Mouse (Mus musculus) heart, postnatal 36 days (tissue): ENCODE measurements at regions not wholly inside any gene's neighbourhood (a gene's known extent, or its start where the extent isn't known, plus 50 kb on each side); places are given as distances from the start of the nearest gene placed in this dataset.

Experiments used
- DNase-seq, 2 experiments: peaks; one replicate each; pipeline ENCODE4 v3.0.0; 2021 to 2022
- intact Hi-C: fragments of 180-260 bp; cut with DNase I; formaldehyde crosslinking; loops from one replicate; pipeline ENCODE4 v1.15.1; 2025

GRCm38 (mm10) chr1:90487886-90488285 is 114.9 kb upstream of the Cops8 start:
- intact Hi-C loops, result no loop called here
- no peak for DNase-seq

- DNase-seq, result no peak
- intact Hi-C loops, result no loop called here
Observed at GRCm38 (mm10) chr1:90488991-90489390, 113.8 kb upstream of the Cops8 start.

DNA sequence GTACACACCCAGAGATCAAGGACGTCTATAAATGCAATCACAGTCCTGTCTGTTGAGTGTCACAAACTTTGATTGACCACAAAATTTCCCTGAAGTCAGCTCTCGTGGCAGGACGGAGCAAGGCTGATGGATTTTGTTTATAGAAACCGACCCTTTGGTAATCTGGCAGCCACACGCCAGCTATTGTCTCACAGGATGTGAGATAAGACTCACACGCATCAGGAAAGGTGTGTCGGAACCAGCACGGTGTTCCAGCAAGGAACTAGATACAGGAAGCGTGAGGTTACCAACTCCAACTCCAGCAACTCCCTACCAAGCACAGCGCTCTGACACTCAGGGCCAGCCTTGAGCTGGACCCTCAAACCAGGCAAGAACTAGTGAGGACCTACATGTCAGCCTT is 112.4 kb upstream of the Cops8 start:
- peak; percentile 30 to 34 for DNase-seq
- intact Hi-C loops, result loop anchor here (5.0 kb wide), 2 partner anchors 78 to 198 kb away; no protein-coding TSS in a partner anchor

- intact Hi-C loops, result loop anchor here (5.0 kb wide), 2 partner anchors 81 to 201 kb away; no protein-coding TSS in a partner anchor
Observed at GRCm38 (mm10) chr1:90493481-90493880, 109.3 kb upstream of the Cops8 start.

DNA sequence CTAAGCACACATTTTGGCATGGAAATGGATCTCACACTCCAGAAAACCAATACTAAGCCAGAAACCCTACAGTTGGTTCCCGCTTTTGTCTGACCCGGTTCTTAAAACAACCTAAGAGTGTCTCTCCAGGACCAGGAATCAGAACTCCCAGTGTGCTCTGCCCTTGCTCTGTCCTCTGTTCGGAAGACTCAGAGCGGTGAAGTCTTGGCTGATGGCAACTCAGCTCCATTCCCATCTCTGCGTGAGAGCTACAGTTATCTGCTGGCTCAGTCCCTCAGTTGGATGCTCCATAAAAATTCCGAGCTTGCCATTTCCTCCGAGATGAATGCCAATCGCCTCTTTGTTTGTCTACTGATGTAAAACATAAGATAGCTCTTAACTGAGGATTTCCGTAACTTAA is 107.6 kb upstream of the Cops8 start:
- intact Hi-C loops, result loop anchor here (5.0 kb wide), 1 partner anchor 288 kb away; no protein-coding TSS in a partner anchor
- DNase-seq, result no peak

More at GRCm38 (mm10) chr1:90493481-90493880, 109.3 kb upstream of the Cops8 start:
- peak in 1 of 2 experiments; percentile 30 for DNase-seq

DNA sequence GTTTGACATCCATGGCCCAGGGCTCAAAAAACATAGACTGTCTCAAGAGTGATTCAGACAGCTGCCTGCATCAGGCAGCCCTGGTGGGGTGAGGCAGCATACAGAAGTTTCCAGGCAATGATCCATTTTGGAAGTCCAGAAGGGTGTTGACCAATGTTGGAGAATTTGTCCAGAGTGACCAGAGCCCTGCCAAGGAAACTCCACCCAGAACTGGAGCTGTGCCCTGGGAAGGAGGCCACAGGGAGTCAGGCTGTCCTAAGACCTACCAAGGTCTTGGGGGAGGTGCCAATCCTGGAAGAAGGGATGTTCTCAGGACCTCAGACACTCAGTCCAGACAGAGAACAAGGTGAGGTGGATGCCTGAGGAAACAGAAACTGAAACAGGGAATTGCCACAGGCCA is 105.2 kb upstream of the Cops8 start:
- intact Hi-C loops, result loop anchor here (2.0 to 5.0 kb wide), 2 partner anchors 91 to 290 kb away; no protein-coding TSS in a partner anchor
- DNase-seq, result peak; percentile 85 to 89

- intact Hi-C loops, result no loop called here
- peak in 1 of 2 experiments; percentile 29 for DNase-seq
Observed at GRCm38 (mm10) chr1:90501373-90501772, 101.4 kb upstream of the Cops8 start.

DNA sequence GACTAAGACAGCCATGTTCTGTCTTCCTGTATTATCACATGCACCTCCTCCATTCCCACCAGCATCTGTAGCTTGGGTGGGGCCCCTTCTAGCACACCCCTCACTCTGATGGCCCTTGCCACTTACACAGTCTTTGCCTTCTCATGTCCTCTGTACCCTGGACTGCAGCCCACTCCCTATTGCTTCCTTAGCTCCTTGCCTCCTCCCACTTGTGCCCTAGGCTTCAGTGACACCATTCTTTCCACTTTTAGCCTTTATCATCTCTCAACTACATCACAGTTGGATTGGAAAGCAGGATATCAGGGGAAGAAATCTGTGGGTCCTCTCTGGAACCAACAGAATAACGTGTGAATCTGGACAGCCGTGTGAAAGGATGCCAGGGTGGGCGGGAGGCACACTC is 100.4 kb upstream of the Cops8 start:
- DNase-seq, result no peak
- intact Hi-C loops, result no loop called here

GRCm38 (mm10) chr1:90502771-90503540 is 99.8 kb upstream of the Cops8 start:
- DNase-seq, result peak; percentile 50 to 60
- intact Hi-C loops, result no loop called here

DNA sequence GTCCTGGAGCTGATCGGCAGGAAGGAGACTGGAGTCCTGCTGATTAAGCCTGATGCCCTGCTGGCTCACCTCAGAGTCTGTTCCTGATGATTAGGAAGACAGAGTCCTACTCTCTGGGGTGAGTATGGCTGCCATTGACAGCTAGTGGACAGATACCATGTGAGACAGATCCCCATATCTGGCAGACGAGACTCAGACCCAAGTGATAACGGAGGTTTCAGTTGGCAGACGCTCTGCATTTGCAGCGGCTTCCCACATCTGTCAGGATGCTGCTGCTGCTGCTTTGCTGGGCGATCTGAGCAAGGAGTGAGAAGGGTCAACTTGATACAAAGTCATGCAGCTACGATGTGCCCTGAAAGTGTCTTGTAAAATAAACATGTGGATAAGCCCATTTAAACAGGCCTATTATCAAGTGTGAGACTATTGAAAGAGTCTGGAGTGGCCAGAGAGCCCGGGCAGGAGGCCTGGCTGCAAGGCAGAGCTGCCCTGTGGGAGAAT is 98.1 kb upstream of the Cops8 start:
- peak in 1 of 2 experiments; percentile 29 for DNase-seq
- intact Hi-C loops, result no loop called here

DNA sequence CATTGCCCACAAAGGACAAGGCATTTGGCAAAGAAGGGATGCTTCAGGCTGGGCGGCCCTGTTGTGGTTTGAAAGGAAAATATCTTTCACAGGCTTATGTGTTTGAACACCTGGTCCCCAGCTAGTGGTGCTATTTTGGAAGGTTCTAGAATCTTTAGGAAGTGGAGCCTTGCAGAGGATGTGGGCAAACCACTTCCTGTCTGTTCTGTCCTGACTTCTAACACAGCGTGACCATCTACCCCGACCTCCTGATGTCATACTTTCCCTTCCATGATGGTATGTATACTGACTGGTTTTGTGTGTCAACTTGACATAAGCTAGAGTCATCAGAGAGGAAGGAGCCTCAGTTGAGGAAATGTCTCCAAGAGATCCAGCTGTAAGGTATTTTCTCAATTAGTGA is 97.2 kb upstream of the Cops8 start:
- intact Hi-C loops, result no loop called here
- no peak for DNase-seq

DNA sequence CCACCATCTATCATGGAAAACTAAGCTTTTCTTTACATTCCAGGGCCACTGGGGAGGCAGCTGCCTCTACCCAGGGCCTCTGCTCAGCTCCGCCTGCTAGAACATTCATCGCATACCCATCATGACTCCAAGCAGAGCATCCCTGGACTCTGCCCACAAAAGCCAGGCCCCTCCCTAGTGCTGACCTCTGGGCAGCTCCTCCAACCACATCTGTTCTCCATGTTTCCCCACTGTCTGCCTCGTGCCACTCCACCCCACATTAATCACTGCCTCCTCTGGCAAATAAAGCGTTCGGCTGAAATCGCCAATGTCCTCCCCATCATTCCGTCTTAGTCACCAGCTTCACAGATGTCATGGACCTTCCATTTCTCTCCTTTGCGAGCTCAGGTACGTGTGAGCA is 96.2 kb upstream of the Cops8 start:
- DNase-seq, result no peak
- intact Hi-C loops, result no loop called here

DNA sequence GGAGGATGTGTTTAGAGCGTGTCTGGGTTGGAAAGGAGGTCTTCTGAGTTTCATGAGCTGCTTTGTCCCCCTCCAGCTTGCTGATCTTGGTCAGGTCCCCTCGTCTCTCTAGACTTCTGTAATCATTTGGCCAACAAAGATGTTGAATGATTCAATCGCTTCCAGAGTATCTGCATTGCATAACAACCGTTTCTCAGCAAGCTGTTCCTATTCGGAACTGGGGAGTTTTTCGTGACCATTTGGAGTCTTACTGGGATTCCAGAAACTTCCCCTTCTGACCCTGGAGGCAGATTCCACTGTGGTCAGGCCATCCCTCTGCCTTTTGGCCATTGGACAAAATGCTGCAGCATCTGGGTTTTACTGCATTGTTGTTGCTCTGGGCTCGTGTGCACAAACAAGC is 93.4 kb upstream of the Cops8 start:
- intact Hi-C loops, result no loop called here
- DNase-seq, result peak in 1 of 2 experiments; percentile 34

GRCm38 (mm10) chr1:90513442-90514070 is 89.2 kb upstream of the Cops8 start:
- no peak for DNase-seq
- intact Hi-C loops, result no loop called here

- DNase-seq, result no peak
- intact Hi-C loops, result no loop called here
Observed at GRCm38 (mm10) chr1:90514176-90514575, 88.6 kb upstream of the Cops8 start.

DNA sequence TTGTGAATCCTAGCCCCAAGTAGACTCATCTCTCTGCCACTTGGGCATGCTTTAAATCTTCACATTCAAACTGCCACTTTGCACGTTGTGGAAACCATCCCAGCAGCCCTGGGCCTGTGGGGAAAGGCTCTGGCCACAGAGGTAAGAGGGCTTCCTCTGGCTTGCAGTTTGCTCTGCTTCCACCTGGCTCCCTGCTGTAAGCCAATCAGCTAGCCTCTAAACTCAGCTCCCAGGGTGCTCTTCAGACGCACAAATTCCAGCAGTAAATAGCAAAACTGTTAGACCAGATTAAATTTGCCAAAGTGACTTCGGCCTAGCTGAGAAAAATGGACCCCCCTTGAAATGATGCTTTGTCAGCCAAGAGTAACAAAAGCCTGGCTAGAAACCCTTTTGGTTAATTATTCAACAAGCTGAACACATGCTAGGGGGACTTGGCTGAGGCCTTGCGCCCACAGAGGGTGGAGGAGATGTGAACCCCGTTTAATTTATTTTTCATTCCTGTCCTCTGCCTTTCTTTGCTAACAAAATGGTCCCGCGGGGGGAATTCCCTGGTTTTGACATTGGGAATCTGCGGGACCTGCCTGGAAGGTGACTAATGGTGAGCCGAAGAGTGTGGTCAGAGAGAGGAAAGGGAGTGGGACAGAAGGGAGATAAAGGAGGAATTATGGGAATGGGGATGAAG is 84.1 kb upstream of the Cops8 start:
- DNase-seq, result no peak
- intact Hi-C loops, result no loop called here

- no peak for DNase-seq
- intact Hi-C loops, result no loop called here
Observed at GRCm38 (mm10) chr1:90519284-90520275, 83.2 kb upstream of the Cops8 start.

DNA sequence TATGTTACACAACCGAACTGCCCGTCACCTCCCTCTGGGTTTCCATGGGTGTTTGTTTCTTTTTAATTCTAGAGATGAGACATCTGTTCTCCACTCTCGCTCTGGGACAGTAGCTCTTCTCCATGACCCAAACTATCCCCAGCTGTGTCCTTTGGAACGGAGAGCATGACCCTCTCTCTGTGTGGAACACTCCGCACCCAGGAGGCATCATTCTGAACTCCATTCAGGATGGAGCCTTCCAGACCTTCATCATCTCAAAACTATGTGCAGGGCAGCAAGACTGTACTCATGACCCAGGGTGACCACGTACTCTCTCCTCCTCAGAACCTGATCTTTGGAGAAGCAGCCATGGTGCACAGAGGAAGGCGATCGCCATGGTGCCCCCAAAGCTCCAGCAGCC is 80.5 kb upstream of the Cops8 start:
- intact Hi-C loops, result no loop called here
- DNase-seq, result peak; percentile 31 to 61

DNA sequence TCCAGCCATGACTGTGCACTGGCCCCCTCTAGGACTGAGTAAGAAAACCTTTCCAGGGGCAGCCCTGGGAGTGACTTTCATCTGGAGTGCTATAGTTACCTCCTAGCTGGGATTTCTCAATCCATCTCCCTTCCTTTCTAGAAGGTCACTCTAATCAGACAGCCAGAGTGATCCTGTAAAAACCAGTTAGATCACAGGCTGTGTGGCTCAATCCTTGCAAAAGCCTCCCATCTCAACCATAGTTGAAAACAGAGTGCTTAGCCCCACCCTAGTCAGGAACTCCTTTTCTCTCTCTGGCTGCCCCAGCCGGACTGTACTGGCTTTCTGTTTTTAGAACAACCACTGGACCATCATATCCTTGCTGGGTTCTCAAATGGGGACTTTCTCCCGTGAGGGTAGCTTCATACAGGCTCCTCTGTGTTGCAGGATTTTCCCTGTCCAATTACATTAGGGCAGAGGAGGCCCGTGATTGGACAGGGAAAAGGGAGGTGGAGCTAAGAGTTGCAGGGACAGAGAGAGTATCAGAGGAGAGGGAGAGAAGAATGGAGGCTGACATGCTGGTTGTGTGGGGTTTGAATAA is 78.0 kb upstream of the Cops8 start:
- intact Hi-C loops, result no loop called here
- DNase-seq, result no peak

DNA sequence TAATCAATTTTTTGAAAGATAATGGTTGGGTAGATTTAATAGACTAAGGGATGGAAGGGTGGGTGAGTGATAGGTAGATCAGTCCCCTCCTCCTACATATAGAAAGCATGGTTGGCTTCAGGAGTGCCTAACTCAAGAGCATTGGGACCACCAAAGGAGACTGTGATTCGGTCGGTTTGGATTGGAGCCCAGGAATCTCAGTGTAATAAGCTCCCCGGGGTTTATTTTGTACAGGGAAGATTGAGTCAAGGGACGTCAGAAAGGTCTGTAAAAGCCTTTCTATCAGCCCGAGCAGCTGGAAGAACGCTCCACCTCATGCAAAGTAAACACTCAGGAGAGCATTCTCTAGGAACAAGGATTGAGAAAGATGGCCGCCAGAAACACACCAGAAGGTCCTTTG is 76.5 kb upstream of the Cops8 start:
- intact Hi-C loops, result no loop called here
- DNase-seq, result no peak
